Mouse (Mus musculus): Measurements from ENCODE around the gene Aldh16a1. TPM values are rescaled to one million over a fixed set of nuclear protein-coding genes. Genes with fewer than 3 reads are reported as not detected.

Gene Aldh16a1
- polyA plus RNA-seq, 1 experiment from 2014 or later: 46.4 TPM

DNA sequence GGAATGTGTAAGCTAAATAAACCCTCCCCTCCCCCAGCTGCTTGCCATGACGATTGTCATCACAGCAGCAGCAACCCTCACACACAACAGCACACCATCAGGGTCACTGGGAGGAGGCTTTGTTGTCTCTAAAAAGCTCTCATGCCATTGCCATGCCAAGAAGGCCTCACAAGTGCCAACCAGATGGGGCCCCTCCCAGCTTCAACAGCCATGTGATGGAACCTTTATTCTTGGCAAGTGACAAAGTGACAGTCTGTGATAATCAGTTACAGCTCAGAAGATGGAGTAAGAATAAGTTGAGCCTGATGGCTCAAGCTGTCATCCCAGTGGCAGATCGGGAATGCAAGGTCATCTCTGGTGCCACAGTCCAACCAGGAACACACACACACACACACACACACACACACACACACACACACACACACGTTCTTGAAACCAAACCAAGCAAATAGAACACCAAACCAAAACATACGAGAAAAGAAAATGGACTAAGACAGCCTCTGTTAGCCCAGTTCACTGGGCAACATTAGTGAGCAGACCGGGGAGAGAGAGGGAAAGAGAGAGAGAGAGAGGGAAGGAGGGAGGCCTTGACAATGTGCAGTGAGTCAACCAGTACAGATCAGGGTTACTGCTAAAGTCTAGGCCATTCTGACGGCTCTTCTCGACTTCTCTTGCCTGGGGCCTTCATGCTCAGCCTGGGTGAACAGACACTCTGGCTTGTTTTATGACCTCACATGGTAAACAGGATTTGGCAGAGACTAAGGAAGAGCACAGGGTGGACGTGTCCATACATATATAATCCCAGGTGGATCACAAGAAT, 14.3 kb downstream of the Aldh16a1 start:
- H3K4me3 ChIP-seq: no peak overlapping the region
- no peaks in the 10 kb centered on the region for H3K9me3 ChIP-seq
- ATAC-seq (ENCODE audit: low FRiP score, low read depth): no peak
- H3K9ac ChIP-seq: no peak overlapping the region
- H3K27ac ChIP-seq: no peak overlapping the region
- WGBS: 69% methylated on average over 8 of the region's 8 CpGs
- H3K36me3 ChIP-seq: peaks cover 39% of the 10 kb centered on the region
- H3K4me1 ChIP-seq: 0 out of 2 replicates have a peak, but pooled peaks cover 7% of the 10 kb centered on the region
- H3K27me3 ChIP-seq: peaks cover 21% of the 10 kb centered on the region
- no peak overlapping the region for H3K4me2 ChIP-seq (replicated peaks)

DNA sequence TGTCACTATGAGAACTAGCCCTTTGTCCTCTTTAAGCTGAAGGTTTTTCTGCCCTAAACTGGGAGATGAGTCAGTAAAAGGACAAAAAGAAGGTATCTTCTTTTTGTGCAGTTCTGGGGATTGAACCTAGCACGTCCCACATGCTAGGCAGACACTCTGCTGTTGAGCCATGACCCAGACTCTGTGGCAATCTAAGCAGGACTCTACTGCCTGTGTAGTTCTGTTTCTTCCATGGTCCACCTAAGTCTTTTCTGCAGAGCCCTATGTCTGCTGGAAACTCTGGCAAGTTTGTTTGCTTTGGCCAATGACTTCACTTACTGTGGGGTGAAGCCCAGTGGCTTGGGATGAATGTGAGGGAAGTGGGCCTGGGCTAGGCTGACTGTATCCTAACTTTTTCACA, 16.0 kb downstream of the Aldh16a1 start:
- 0 out of 2 replicates have a peak, but pooled peaks cover 7% of the 10 kb centered on the region for H3K4me1 ChIP-seq
- no peak overlapping the region for H3K4me2 ChIP-seq (replicated peaks)
- H3K9me3 ChIP-seq: no peaks in the 10 kb centered on the region
- peaks cover 21% of the 10 kb centered on the region for H3K36me3 ChIP-seq
- H3K4me3 ChIP-seq: no peak overlapping the region
- H3K27ac ChIP-seq: no peak overlapping the region
- WGBS: 79% methylated on average over 1 of the region's 1 CpGs
- H3K9ac ChIP-seq: 0 out of 2 replicates have a peak overlapping the region, but pooled peaks have one; percentile 19
- H3K27me3 ChIP-seq: peaks cover 31% of the 10 kb centered on the region
- no peak for ATAC-seq (ENCODE audit: low FRiP score, low read depth)

DNA sequence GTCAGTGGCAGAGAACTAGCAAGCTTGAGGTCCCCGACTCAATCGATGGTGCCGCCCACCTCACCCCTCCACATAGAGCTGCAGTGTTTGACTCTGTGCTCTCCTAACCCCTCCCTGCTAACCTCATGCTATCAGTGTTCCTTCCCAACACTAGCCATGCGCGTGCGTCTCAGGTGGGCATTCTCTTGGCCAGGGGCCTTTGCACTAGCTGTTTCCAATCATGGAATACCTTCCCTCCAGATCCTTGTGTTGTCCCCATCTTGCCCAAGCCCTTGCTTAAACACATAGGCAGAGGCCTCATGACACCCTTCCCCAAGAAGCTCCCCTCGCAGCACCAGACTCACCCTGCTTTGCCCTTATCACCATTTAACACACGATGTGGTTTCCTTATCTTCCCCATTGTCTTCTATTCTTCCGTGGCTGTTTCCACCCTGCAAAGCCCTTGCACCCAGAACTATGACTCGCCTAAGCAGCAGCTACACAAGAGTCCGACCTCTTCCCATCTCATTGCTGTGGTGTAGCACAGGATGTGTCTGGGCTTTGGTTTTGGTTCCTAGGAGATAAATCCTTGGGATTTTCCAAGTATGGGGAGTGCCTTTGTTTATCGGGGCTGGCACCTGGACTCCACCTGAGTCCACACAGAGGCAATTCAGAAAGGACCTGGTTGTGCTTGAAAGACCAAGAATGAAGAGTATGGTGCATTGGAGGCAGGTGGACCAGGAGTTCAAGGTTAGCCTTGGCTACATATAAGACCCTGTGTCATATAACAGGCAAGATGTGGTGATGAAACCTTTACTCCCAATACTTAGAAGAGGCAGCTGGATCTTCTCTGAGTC, 17.0 kb downstream of the Aldh16a1 start:
- H3K4me3 ChIP-seq: no peak overlapping the region
- peaks cover 31% of the 10 kb centered on the region for H3K27me3 ChIP-seq
- H3K9ac ChIP-seq: no peak overlapping the region
- no peak overlapping the region for H3K4me2 ChIP-seq (replicated peaks)
- WGBS: 81% methylated on average over 12 of the region's 12 CpGs
- peaks cover 11% of the 10 kb centered on the region for H3K36me3 ChIP-seq
- H3K9me3 ChIP-seq: no peaks in the 10 kb centered on the region
- no peak for ATAC-seq (ENCODE audit: low FRiP score, low read depth)
- H3K27ac ChIP-seq: no peak overlapping the region
- H3K4me1 ChIP-seq: 0 out of 2 replicates have a peak, but pooled peaks cover 7% of the 10 kb centered on the region

- Histone ChIP-seq H3K36me3 (no peaks in the 10 kb centered on the region; the same call in 1 of the 2 replicates), H3K9ac (peak within 1 kb of the TSS; percentile 75), H3K4me3 (peak within 1 kb of the TSS; percentile 58), H3K27ac (no peak within 1 kb of the TSS), H3K4me2 (replicated peaks) (peak within 1 kb of the TSS; percentile 80), H3K27me3 (peaks cover 31% of the 10 kb centered on the region), H3K9me3 (no peaks in the 10 kb centered on the region), H3K4me1 (0 out of 2 replicates have a peak, but pooled peaks cover 7% of the 10 kb centered on the region)
- peak; percentile 77 for ATAC-seq (ENCODE audit: low FRiP score, low read depth)
- 1% methylated on average over 29 of the region's 29 CpGs for WGBS
These were observed 18.3 kb downstream of the Aldh16a1 start, which contains the start of the genes Gm45713 and Flt3l for GRCm38 (mm10) chr7:45135993-45136567. Gene Gm45713, minus strand, starts transcription at chr7:45136231. Gene Flt3l, minus strand, starts transcription at chr7:45136432.

GRCm38 (mm10) chr7:45135370-45135769, 19.0 kb downstream of the Aldh16a1 start:
- peaks cover 31% of the 10 kb centered on the region for H3K27me3 ChIP-seq
- no peaks in the 10 kb centered on the region for H3K9me3 ChIP-seq
- H3K4me2 ChIP-seq (replicated peaks): peak overlapping the region; percentile 80
- peak overlapping the region; percentile 58 for H3K4me3 ChIP-seq
- H3K4me1 ChIP-seq: 0 out of 2 replicates have a peak, but pooled peaks cover 7% of the 10 kb centered on the region
- no peaks in the 10 kb centered on the region for H3K36me3 ChIP-seq
- no peak overlapping the region for H3K9ac ChIP-seq
- 62% methylated on average over 3 of the region's 3 CpGs for WGBS
- no peak for ATAC-seq (ENCODE audit: low FRiP score, low read depth)
- H3K27ac ChIP-seq: no peak overlapping the region

GRCm38 (mm10) chr7:45134544-45135026, 19.8 kb downstream of the Aldh16a1 start:
- Histone ChIP-seq H3K27ac (no peak overlapping the region), H3K4me2 (replicated peaks) (0 out of 2 replicates have a peak overlapping the region, but pooled peaks have one; percentile 3), H3K4me3 (no peak overlapping the region), H3K4me1 (peaks cover 11% of the 10 kb centered on the region), H3K9me3 (no peaks in the 10 kb centered on the region), H3K36me3 (no peaks in the 10 kb centered on the region), H3K9ac (no peak overlapping the region), H3K27me3 (peaks cover 31% of the 10 kb centered on the region)
- ATAC-seq (ENCODE audit: low FRiP score, low read depth): no peak
- 7% methylated on average over 12 of the region's 12 CpGs for WGBS

GRCm38 (mm10) chr7:45133446-45134159, 20.8 kb downstream of the Aldh16a1 start:
- WGBS: 77% methylated on average over 8 of the region's 8 CpGs
- no peaks in the 10 kb centered on the region for H3K36me3 ChIP-seq
- no peak overlapping the region for H3K9ac ChIP-seq
- H3K27me3 ChIP-seq: peaks cover 31% of the 10 kb centered on the region
- H3K4me2 ChIP-seq (replicated peaks): no peak overlapping the region
- H3K9me3 ChIP-seq: no peaks in the 10 kb centered on the region
- H3K27ac ChIP-seq: no peak overlapping the region
- peaks cover 17% of the 10 kb centered on the region for H3K4me1 ChIP-seq
- no peak for ATAC-seq (ENCODE audit: low FRiP score, low read depth)
- H3K4me3 ChIP-seq: no peak overlapping the region

GRCm38 (mm10) chr7:45131850-45132249, 22.5 kb downstream of the Aldh16a1 start:
- Histone ChIP-seq H3K36me3 (peaks cover 7% of the 10 kb centered on the region), H3K9ac (peak overlapping the region; percentile 32; the same call in 1 of the 2 replicates), H3K27me3 (peaks cover 22% of the 10 kb centered on the region), H3K9me3 (no peaks in the 10 kb centered on the region), H3K27ac (no peak overlapping the region), H3K4me1 (peaks cover 24% of the 10 kb centered on the region), H3K4me2 (replicated peaks) (no peak overlapping the region), H3K4me3 (no peak overlapping the region)
- no peak for ATAC-seq (ENCODE audit: low FRiP score, low read depth)
- WGBS: 83% methylated on average over 11 of the region's 11 CpGs

DNA sequence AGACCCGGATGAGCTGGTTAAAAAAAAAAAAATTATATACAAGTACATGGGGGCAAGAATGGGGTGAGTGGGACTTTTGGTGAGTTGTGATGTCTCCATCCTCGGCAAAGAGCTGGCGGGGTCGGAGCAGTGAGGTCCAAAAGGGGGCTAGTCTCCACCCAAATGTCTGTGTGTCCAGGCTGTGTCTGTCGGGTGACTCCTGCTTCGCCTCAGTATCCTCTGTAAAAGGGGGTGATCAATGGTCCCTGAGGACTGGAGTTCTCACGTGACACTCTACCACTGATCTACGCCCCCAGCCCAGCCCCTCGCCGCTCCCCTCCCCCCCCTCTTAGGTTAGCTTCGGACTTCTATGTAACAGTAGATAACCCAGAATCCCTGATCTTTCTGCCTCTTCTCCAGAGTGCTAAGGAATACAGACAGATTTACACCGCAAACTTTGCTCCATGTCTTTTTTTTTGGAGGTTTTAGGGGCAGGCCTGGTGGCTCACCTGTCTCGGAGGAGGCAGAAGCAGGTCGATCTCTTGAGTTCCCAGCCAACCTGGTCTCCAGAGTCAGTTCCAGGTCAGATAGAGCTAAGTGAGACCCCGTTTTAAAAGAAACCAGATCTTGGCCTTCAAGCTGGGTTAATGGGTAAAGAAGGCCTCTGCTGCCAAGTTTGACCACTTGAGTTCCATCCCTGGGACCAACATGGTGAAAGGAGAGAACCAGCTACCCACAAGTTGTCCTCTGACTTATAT, 24.4 kb downstream of the Aldh16a1 start:
- Histone ChIP-seq H3K9me3 (no peaks in the 10 kb centered on the region), H3K9ac (peak overlapping the region; percentile 75), H3K4me2 (replicated peaks) (peak overlapping the region; percentile 73), H3K36me3 (peaks cover 26% of the 10 kb centered on the region), H3K4me3 (peak overlapping the region; percentile 68), H3K27me3 (peaks cover 9% of the 10 kb centered on the region; the same call in 1 of the 2 replicates), H3K27ac (peak overlapping the region; percentile 92; the same call in 1 of the 2 replicates), H3K4me1 (peaks cover 36% of the 10 kb centered on the region)
- no peak for ATAC-seq (ENCODE audit: low FRiP score, low read depth)
- 62% methylated on average over 15 of the region's 15 CpGs for WGBS

- peaks cover 3% of the 10 kb centered on the region; the same call in 1 of the 2 replicates for H3K27me3 ChIP-seq
- peak overlapping the region; percentile 73 for H3K4me2 ChIP-seq (replicated peaks)
- peak overlapping the region; percentile 68 for H3K4me3 ChIP-seq
- ATAC-seq (ENCODE audit: low FRiP score, low read depth): no peak
- 2% methylated on average over 17 of the region's 17 CpGs for WGBS
- peaks cover 40% of the 10 kb centered on the region for H3K4me1 ChIP-seq
- no peaks in the 10 kb centered on the region for H3K9me3 ChIP-seq
- peaks cover 29% of the 10 kb centered on the region for H3K36me3 ChIP-seq
- H3K27ac ChIP-seq: peak overlapping the region; percentile 92
- H3K9ac ChIP-seq: peak overlapping the region; percentile 75
These were observed 25.1 kb downstream of the Aldh16a1 start for GRCm38 (mm10) chr7:45129318-45129717.
